Mouse (Mus musculus): ENCODE data around the gene Ifit3.
"Not testable (repeated sequence)": the region's sequence is repeated elsewhere in the genome, so short reads cannot be mapped to it uniquely, and the experiment has no call there.

GRCm38 (mm10) chr19:34601888-34602287, 18.6 kb downstream of the Ifit3 start, which contains the start of gene Ifit1bl1:
- not testable (repeated sequence) for TF ChIP-seq CTCF (conservative IDR thresholded peaks at IDR 0.05; ENCODE audit: insufficient read depth, insufficient read length, low read depth, low read length); POLR2A (IDR thresholded peaks at IDR 0.05; ENCODE audit: low read depth, low read length)

Measured in kidney, adult 2 months (tissue).